8 mouse cellular contexts compared by ENCODE assay signal in the genomic region with DNA sequence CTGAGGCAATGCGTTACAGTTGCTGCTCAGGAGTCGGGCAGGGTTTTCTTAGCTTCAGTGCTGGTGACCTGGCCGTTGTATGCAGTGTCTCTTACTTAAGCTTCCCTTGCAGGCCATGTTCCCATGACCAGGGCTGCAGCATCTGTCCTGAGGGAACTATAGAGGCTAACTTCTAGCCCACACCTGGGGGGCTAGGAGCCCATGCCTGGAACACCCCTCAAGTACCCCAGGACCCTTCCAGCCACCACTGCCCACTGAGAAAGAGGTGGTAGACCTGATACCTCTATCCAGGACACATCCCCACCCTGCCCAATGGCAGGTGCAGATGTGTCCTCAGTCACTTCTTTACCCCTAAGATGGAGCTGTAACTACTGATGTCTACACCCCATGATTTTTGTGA. TPM values are rescaled to one million over a fixed set of nuclear protein-coding genes. Genes with fewer than 3 reads are reported as not detected.
A peak's percentile ranks its signal among the peaks of the same experiment; 100 is the strongest.
DNase-seq lines count a peak whose midpoint lies in the region; ATAC-seq and TF ChIP-seq lines count a peak whose summit lies in the region.

No protein-coding gene starts in this region.

- TF ChIP-seq CTCF in bone marrow macrophage, adult 2 months (IDR thresholded peaks at IDR 0.05; ENCODE audit: low read depth, low read length), result no peak

- no peaks in the 10 kb centered on the region for H3K36me3 ChIP-seq in heart, embryonic 15.5 days
- no peaks in the 10 kb centered on the region for H3K36me3 ChIP-seq in hindbrain, embryonic 12.5 days
- H3K36me3 ChIP-seq in midbrain, embryonic 11.5 days (ENCODE audit: control insufficient read depth, insufficient read depth, low read length), result no peaks in the 10 kb centered on the region

- H3K27ac ChIP-seq in heart, embryonic 15.5 days, result peak overlapping the region; percentile 96
- peak overlapping the region; percentile 3 for H3K27ac ChIP-seq in bone marrow macrophage, adult 2 months (ENCODE audit: insufficient read depth, low read depth, low read length)
- H3K27ac ChIP-seq in hindbrain, embryonic 12.5 days, result peak overlapping the region; percentile 89; the same call in 1 of the 2 replicates
- no peak overlapping the region for H3K27ac ChIP-seq in midbrain, embryonic 11.5 days (ENCODE audit: low read depth, low read length)

- DNase-seq in heart, postnatal 25 days (ENCODE audit: low spot score), result no peak
- no peak for DNase-seq in midbrain, embryonic 11.5 days (ENCODE audit: low spot score, missing footprints)
- no peak for DNase-seq in c-Kit-positive CD71-positive TER-119-positive erythroid progenitor cells, embryonic 14.5 days (ENCODE audit: low spot score)
- DNase-seq in left cerebral cortex, adult 8-10 months (ENCODE audit: low spot score in 2 of 2), result no peak
- DNase-seq in spleen, postnatal 36 days (ENCODE audit: low spot score in 2 of 2), result no peak

- no peaks in the 10 kb centered on the region for H3K27me3 ChIP-seq in heart, embryonic 15.5 days
- no peaks in the 10 kb centered on the region for H3K27me3 ChIP-seq in hindbrain, embryonic 12.5 days
- H3K27me3 ChIP-seq in midbrain, embryonic 11.5 days (ENCODE audit: control insufficient read depth, insufficient read depth, low read length), result no peaks in the 10 kb centered on the region

- no peaks in the 10 kb centered on the region for H3K9me3 ChIP-seq in heart, embryonic 15.5 days (replicated peaks)
- no peaks in the 10 kb centered on the region for H3K9me3 ChIP-seq in hindbrain, embryonic 12.5 days (replicated peaks)
- no peaks in the 10 kb centered on the region for H3K9me3 ChIP-seq in midbrain, embryonic 11.5 days (ENCODE audit: control insufficient read depth, low read length)

- H3K4me1 ChIP-seq in heart, embryonic 15.5 days (replicated peaks), result peaks cover 43% of the 10 kb centered on the region
- H3K4me1 ChIP-seq in bone marrow macrophage, adult 2 months (ENCODE audit: control insufficient read depth, insufficient read depth, low read length), result peaks cover 34% of the 10 kb centered on the region
- H3K4me1 ChIP-seq in hindbrain, embryonic 12.5 days, result peaks cover 22% of the 10 kb centered on the region
- H3K4me1 ChIP-seq in midbrain, embryonic 11.5 days (ENCODE audit: control insufficient read depth, insufficient read depth, low read length), result peaks cover 19% of the 10 kb centered on the region

- peak overlapping the region; percentile 85 for H3K9ac ChIP-seq in heart, embryonic 15.5 days
- peak overlapping the region; percentile 62 for H3K9ac ChIP-seq in hindbrain, embryonic 12.5 days
- H3K9ac ChIP-seq in midbrain, embryonic 11.5 days (ENCODE audit: low read length), result peak overlapping the region; percentile 67

- intact Hi-C loops in heart, postnatal 25 days (cut with DNase I), result loop anchor here (5.0 kb wide), 1 partner anchor 64 kb away; no protein-coding TSS in a partner anchor

- no peak for ATAC-seq in heart, embryonic 15.5 days (replicated peaks; ENCODE audit: insufficient number of reproducible peaks, insufficient read depth, low FRiP score, low read depth)
- ATAC-seq in hindbrain, embryonic 12.5 days (ENCODE audit: low FRiP score), result peak; percentile 6; the same call in 1 of the 2 replicates
- ATAC-seq in midbrain, embryonic 11.5 days (ENCODE audit: low FRiP score), result no peak

- 16% methylated on average over 3 of the region's 3 CpGs for WGBS in heart, embryonic 15.5 days
- WGBS in hindbrain, embryonic 12.5 days, result 30% methylated on average over 3 of the region's 3 CpGs
- WGBS in midbrain, embryonic 11.5 days, result 29% methylated on average over 3 of the region's 3 CpGs

- TF ChIP-seq POLR2A in bone marrow macrophage, adult 2 months (IDR thresholded peaks at IDR 0.05; ENCODE audit: borderline replicate concordance, low read depth, low read length), result no peak

- peak overlapping the region; percentile 87 for H3K4me2 ChIP-seq in heart, embryonic 15.5 days
- peak overlapping the region; percentile 92 for H3K4me2 ChIP-seq in hindbrain, embryonic 12.5 days (replicated peaks)
- H3K4me2 ChIP-seq in midbrain, embryonic 11.5 days, result peak overlapping the region; percentile 73

- peak overlapping the region; percentile 87 for H3K4me3 ChIP-seq in heart, embryonic 15.5 days
- peak overlapping the region; percentile 88 for H3K4me3 ChIP-seq in bone marrow macrophage, adult 2 months (ENCODE audit: insufficient read depth, low read length)
- H3K4me3 ChIP-seq in hindbrain, embryonic 12.5 days, result peak overlapping the region; percentile 61
- H3K4me3 ChIP-seq in midbrain, embryonic 11.5 days (ENCODE audit: low read depth, low read length), result peak overlapping the region; percentile 55

RNA-seq across cellular contexts. Expression of a gene that starts 38.7 kb away (rescaled TPM):
- polyA plus RNA-seq in heart, embryonic 15.5 days (2015; fragmentation: Nextera tagmentation; extraction: Ambion mirVana), result 186 and 190 TPM in 2 replicates
- total RNA-seq in heart, postnatal 25 days (2021), result 100 to 1,000 TPM; 123 to 142 TPM
- 37.9 and 45.1 TPM in 2 replicates for polyA plus RNA-seq in bone marrow macrophage, adult 2 months (2012; ENCODE audit: insufficient read depth, insufficient read length, missing spikeins)
- 56.6 and 60.7 TPM in 2 replicates for polyA plus RNA-seq in hindbrain, embryonic 12.5 days (2016; fragmentation: Nextera tagmentation; extraction: Ambion mirVana)
- polyA plus RNA-seq in midbrain, embryonic 11.5 days (2014; fragmentation: Nextera tagmentation; extraction: Ambion mirVana), result 19.3 and 23.4 TPM in 2 replicates
- total RNA-seq in left cerebral cortex, adult 8-10 months (2022), result 100 to 1,000 TPM; 308 to 326 (median 318) TPM
